In genomic region chr5:52358120-52358519, GRCm38 (mm10) we compare ENCODE assay signal across 31 mouse cellular contexts. TPM values are rescaled to one million over a fixed set of nuclear protein-coding genes. Genes with fewer than 3 reads are reported as not detected.
"Had no signal": no experiment of that assay in that cellular context is flagged by ENCODE, and none has a peak within 500 bp of the region (broad histone marks: within the 10 kb centered on the region; RNA-seq: fewer than 3 reads in every experiment).

No protein-coding gene starts in this region.

- H3K4me3 ChIP-seq: embryonic facial prominence, embryonic 10.5 days; embryonic facial prominence, embryonic 12.5 days; embryonic facial prominence, embryonic 13.5 days; embryonic facial prominence, embryonic 15.5 days; erythroblast, embryonic 14.5 days; forebrain, embryonic 10.5 days; forebrain, embryonic 12.5 days; forebrain, embryonic 13.5 days; forebrain, embryonic 15.5 days; gastrocnemius, adult 2 months; heart, adult 2 months had no signal

- H3K27me3 ChIP-seq: embryonic facial prominence, embryonic 12.5 days; embryonic facial prominence, embryonic 13.5 days; embryonic facial prominence, embryonic 15.5 days; forebrain, embryonic 13.5 days; forebrain, embryonic 15.5 days had no signal

- H3K27ac ChIP-seq: embryonic facial prominence, embryonic 10.5 days; embryonic facial prominence, embryonic 12.5 days; embryonic facial prominence, embryonic 13.5 days; embryonic facial prominence, embryonic 15.5 days; forebrain, embryonic 10.5 days; forebrain, embryonic 12.5 days; forebrain, embryonic 13.5 days; forebrain, embryonic 15.5 days; gastrocnemius, adult 2 months; heart, adult 2 months had no signal

- DNase-seq: cerebellum, adult 2 months; cerebellum, adult 8-10 months; cerebellum, adult 9-10 months; cerebellum, adult 9-11 months; cerebellum, postnatal 10 days; cerebellum, postnatal 14 days; cerebellum, postnatal 25 days; cerebellum, postnatal 36 days; embryo, embryonic 11 days; forebrain, postnatal 0 days; gastrocnemius, adult 2 months; gastrocnemius, postnatal 10 days; gastrocnemius, postnatal 14 days; gastrocnemius, postnatal 25 days; gastrocnemius, postnatal 36 days; heart, adult 11 months; heart, adult 18-20 months; heart, adult 2 months had no signal

- ATAC-seq: forebrain, embryonic 13.5 days; forebrain, embryonic 14.5 days; forebrain, embryonic 15.5 days; forebrain, embryonic 16.5 days; forebrain, postnatal 0 days had no signal

- H3K4me1 ChIP-seq: forebrain, embryonic 15.5 days had no signal

- H3K9me3 ChIP-seq: embryonic facial prominence, embryonic 10.5 days; embryonic facial prominence, embryonic 12.5 days; embryonic facial prominence, embryonic 13.5 days; embryonic facial prominence, embryonic 15.5 days; forebrain, embryonic 10.5 days; forebrain, embryonic 12.5 days; forebrain, embryonic 13.5 days; forebrain, embryonic 15.5 days had no signal

- H3K4me2 ChIP-seq: embryonic facial prominence, embryonic 12.5 days; embryonic facial prominence, embryonic 13.5 days; embryonic facial prominence, embryonic 15.5 days; forebrain, embryonic 12.5 days; forebrain, embryonic 13.5 days; forebrain, embryonic 15.5 days had no signal

- H3K9ac ChIP-seq: embryonic facial prominence, embryonic 12.5 days; embryonic facial prominence, embryonic 13.5 days; embryonic facial prominence, embryonic 15.5 days; forebrain, embryonic 12.5 days; forebrain, embryonic 13.5 days; forebrain, embryonic 15.5 days; forebrain, postnatal 0 days had no signal

- H3K36me3 ChIP-seq: embryonic facial prominence, embryonic 10.5 days; embryonic facial prominence, embryonic 12.5 days; embryonic facial prominence, embryonic 13.5 days; embryonic facial prominence, embryonic 15.5 days; forebrain, embryonic 10.5 days; forebrain, embryonic 12.5 days; forebrain, embryonic 15.5 days had no signal

RNA-seq across cellular contexts. Expression of gene Sod3, which starts 5.5 kb away (rescaled TPM):
- total RNA-seq: common myeloid progenitor, adult 5-6 weeks; granulocyte monocyte progenitor cell, adult 5-6 weeks had no signal
